Mouse (Mus musculus): ENCODE measurements around the gene Pdcd2. TPM values are rescaled to one million over a fixed set of nuclear protein-coding genes. Genes with fewer than 3 reads are reported as not detected.
A peak's percentile ranks its signal among the peaks of the same experiment; 100 is the strongest.

The Pdcd2 gene
- polyA plus RNA-seq, 1 experiment from 2014 or later, result 42.6 TPM

GRCm38 (mm10) chr17:15518186-15518585 is 8.9 kb downstream of the Pdcd2 start:
- no peak overlapping the region for H3K4me3 ChIP-seq (replicated peaks; ENCODE audit: low read length)
- no peak for ATAC-seq (ENCODE audit: insufficient read depth, low FRiP score)
- H3K36me3 ChIP-seq (ENCODE audit: control insufficient read depth, insufficient read depth, low read length), result peaks cover 30% of the 10 kb centered on the region
- no peaks in the 10 kb centered on the region for H3K4me1 ChIP-seq (ENCODE audit: control insufficient read depth, insufficient read depth, low read length)
- WGBS, result 91% methylated on average over 5 of the region's 5 CpGs
- no peaks in the 10 kb centered on the region for H3K9me3 ChIP-seq (replicated peaks; ENCODE audit: control insufficient read depth, low read length)
- no peak overlapping the region for H3K27ac ChIP-seq (ENCODE audit: low read length)
- no peak overlapping the region for H3K9ac ChIP-seq (ENCODE audit: low read length)
- no peaks in the 10 kb centered on the region for H3K27me3 ChIP-seq (ENCODE audit: control insufficient read depth, insufficient read depth, low read length)
- H3K4me2 ChIP-seq (ENCODE audit: low read depth, low read length), result no peak overlapping the region

GRCm38 (mm10) chr17:15517776-15518175 is 9.3 kb downstream of the Pdcd2 start:
- Histone ChIP-seq H3K4me3 (replicated peaks; ENCODE audit: low read length) (no peak overlapping the region), H3K27me3 (ENCODE audit: control insufficient read depth, insufficient read depth, low read length) (no peaks in the 10 kb centered on the region), H3K9me3 (replicated peaks; ENCODE audit: control insufficient read depth, low read length) (no peaks in the 10 kb centered on the region), H3K9ac (ENCODE audit: low read length) (no peak overlapping the region), H3K4me2 (ENCODE audit: low read depth, low read length) (no peak overlapping the region), H3K4me1 (ENCODE audit: control insufficient read depth, insufficient read depth, low read length) (no peaks in the 10 kb centered on the region), H3K27ac (ENCODE audit: low read length) (no peak overlapping the region), H3K36me3 (ENCODE audit: control insufficient read depth, insufficient read depth, low read length) (peaks cover 28% of the 10 kb centered on the region)
- no peak for ATAC-seq (ENCODE audit: insufficient read depth, low FRiP score)
- WGBS, result 70% methylated on average over 5 of the region's 5 CpGs

GRCm38 (mm10) chr17:15510694-15511093 is 16.4 kb downstream of the Pdcd2 start:
- H3K9ac ChIP-seq (ENCODE audit: low read length), result no peak overlapping the region
- WGBS, result 85% methylated on average over 2 of the region's 2 CpGs
- ATAC-seq (ENCODE audit: insufficient read depth, low FRiP score), result no peak
- peaks cover 60% of the 10 kb centered on the region for H3K36me3 ChIP-seq (ENCODE audit: control insufficient read depth, insufficient read depth, low read length)
- H3K4me1 ChIP-seq (ENCODE audit: control insufficient read depth, insufficient read depth, low read length), result no peaks in the 10 kb centered on the region
- H3K27me3 ChIP-seq (ENCODE audit: control insufficient read depth, insufficient read depth, low read length), result no peaks in the 10 kb centered on the region
- no peak overlapping the region for H3K27ac ChIP-seq (ENCODE audit: low read length)
- no peak overlapping the region for H3K4me2 ChIP-seq (ENCODE audit: low read depth, low read length)
- no peaks in the 10 kb centered on the region for H3K9me3 ChIP-seq (replicated peaks; ENCODE audit: control insufficient read depth, low read length)
- H3K4me3 ChIP-seq (replicated peaks; ENCODE audit: low read length), result no peak overlapping the region

- peak within 1 kb of the TSS; percentile 94 for H3K9ac ChIP-seq (ENCODE audit: low read length)
- peaks cover 8% of the 10 kb centered on the region; the same call in 1 of the 2 replicates for H3K36me3 ChIP-seq (ENCODE audit: control insufficient read depth, insufficient read depth, low read length)
- peaks cover 24% of the 10 kb centered on the region for H3K4me1 ChIP-seq (ENCODE audit: control insufficient read depth, insufficient read depth, low read length)
- peak; percentile 94 for ATAC-seq (ENCODE audit: insufficient read depth, low FRiP score)
- no peaks in the 10 kb centered on the region for H3K27me3 ChIP-seq (ENCODE audit: control insufficient read depth, insufficient read depth, low read length)
- H3K9me3 ChIP-seq (replicated peaks; ENCODE audit: control insufficient read depth, low read length), result no peaks in the 10 kb centered on the region
- H3K4me3 ChIP-seq (replicated peaks; ENCODE audit: low read length), result peak within 1 kb of the TSS; percentile 97
- H3K4me2 ChIP-seq (ENCODE audit: low read depth, low read length), result peak within 1 kb of the TSS; percentile 96
- H3K27ac ChIP-seq (ENCODE audit: low read length), result peak within 1 kb of the TSS; percentile 96
- under 1% methylated on average over 63 of the region's 63 CpGs for WGBS
Measured at GRCm38 (mm10) chr17:15499656-15500394, 27.3 kb downstream of the Pdcd2 start, which contains the start of the genes Psmb1 and Tbp. Gene Psmb1, minus strand, starts transcription at chr17:15499751. Gene Tbp, plus strand, starts transcription at chr17:15499888.

- Histone ChIP-seq H3K9ac (ENCODE audit: low read length) (peak overlapping the region; percentile 90), H3K27ac (ENCODE audit: low read length) (peak overlapping the region; percentile 96; the same call in 1 of the 2 replicates)
Measured at GRCm38 (mm10) chr17:15498753-15499113, 28.4 kb downstream of the Pdcd2 start.

GRCm38 (mm10) chr17:15497882-15498752 is 29.0 kb downstream of the Pdcd2 start:
- WGBS, result under 1% methylated on average over 50 of the region's 50 CpGs
- peak; percentile 93 for ATAC-seq (ENCODE audit: insufficient read depth, low FRiP score)

More at GRCm38 (mm10) chr17:15498753-15499113, 28.4 kb downstream of the Pdcd2 start:
- no peaks in the 10 kb centered on the region for H3K9me3 ChIP-seq (replicated peaks; ENCODE audit: control insufficient read depth, low read length)
- peak overlapping the region; percentile 97 for H3K4me3 ChIP-seq (replicated peaks; ENCODE audit: low read length)
- peak overlapping the region; percentile 96 for H3K4me2 ChIP-seq (ENCODE audit: low read depth, low read length)
- WGBS, result 40% methylated on average over 7 of the region's 7 CpGs
- no peaks in the 10 kb centered on the region for H3K27me3 ChIP-seq (ENCODE audit: control insufficient read depth, insufficient read depth, low read length)
- H3K4me1 ChIP-seq (ENCODE audit: control insufficient read depth, insufficient read depth, low read length), result peaks cover 24% of the 10 kb centered on the region
- no peak for ATAC-seq (ENCODE audit: insufficient read depth, low FRiP score)
- H3K36me3 ChIP-seq (ENCODE audit: control insufficient read depth, insufficient read depth, low read length), result 0 out of 2 replicates have a peak, but pooled peaks cover 3% of the 10 kb centered on the region

GRCm38 (mm10) chr17:15490542-15490941 is 36.6 kb downstream of the Pdcd2 start:
- Histone ChIP-seq H3K4me2 (ENCODE audit: low read depth, low read length) (no peak overlapping the region), H3K36me3 (ENCODE audit: control insufficient read depth, insufficient read depth, low read length) (peaks cover 27% of the 10 kb centered on the region), H3K9me3 (replicated peaks; ENCODE audit: control insufficient read depth, low read length) (no peaks in the 10 kb centered on the region), H3K4me1 (ENCODE audit: control insufficient read depth, insufficient read depth, low read length) (no peaks in the 10 kb centered on the region), H3K27me3 (ENCODE audit: control insufficient read depth, insufficient read depth, low read length) (no peaks in the 10 kb centered on the region), H3K27ac (ENCODE audit: low read length) (no peak overlapping the region), H3K4me3 (replicated peaks; ENCODE audit: low read length) (no peak overlapping the region), H3K9ac (ENCODE audit: low read length) (no peak overlapping the region)
- ATAC-seq (ENCODE audit: insufficient read depth, low FRiP score), result no peak
- WGBS, result 90% methylated on average over 7 of the region's 7 CpGs

More at GRCm38 (mm10) chr17:15497882-15498752, 29.0 kb downstream of the Pdcd2 start:
- peak overlapping the region; percentile 90 for H3K9ac ChIP-seq (ENCODE audit: low read length)
- peak overlapping the region; percentile 97 for H3K4me3 ChIP-seq (replicated peaks; ENCODE audit: low read length)
- no peaks in the 10 kb centered on the region for H3K27me3 ChIP-seq (ENCODE audit: control insufficient read depth, insufficient read depth, low read length)
- H3K9me3 ChIP-seq (replicated peaks; ENCODE audit: control insufficient read depth, low read length), result no peaks in the 10 kb centered on the region
- peak overlapping the region; percentile 96 for H3K27ac ChIP-seq (ENCODE audit: low read length)
- peak overlapping the region; percentile 96 for H3K4me2 ChIP-seq (ENCODE audit: low read depth, low read length)
- H3K36me3 ChIP-seq (ENCODE audit: control insufficient read depth, insufficient read depth, low read length), result peaks cover 5% of the 10 kb centered on the region
- peaks cover 24% of the 10 kb centered on the region for H3K4me1 ChIP-seq (ENCODE audit: control insufficient read depth, insufficient read depth, low read length)

- Histone ChIP-seq H3K36me3 (ENCODE audit: control insufficient read depth, insufficient read depth, low read length) (peaks cover 46% of the 10 kb centered on the region), H3K9ac (ENCODE audit: low read length) (no peak overlapping the region), H3K27ac (ENCODE audit: low read length) (no peak overlapping the region), H3K4me1 (ENCODE audit: control insufficient read depth, insufficient read depth, low read length) (no peaks in the 10 kb centered on the region), H3K4me3 (replicated peaks; ENCODE audit: low read length) (no peak overlapping the region), H3K9me3 (replicated peaks; ENCODE audit: control insufficient read depth, low read length) (no peaks in the 10 kb centered on the region), H3K4me2 (ENCODE audit: low read depth, low read length) (no peak overlapping the region), H3K27me3 (ENCODE audit: control insufficient read depth, insufficient read depth, low read length) (no peaks in the 10 kb centered on the region)
- 79% methylated on average over 4 of the region's 4 CpGs for WGBS
- ATAC-seq (ENCODE audit: insufficient read depth, low FRiP score), result no peak
Measured at GRCm38 (mm10) chr17:15472671-15473070, 54.4 kb downstream of the Pdcd2 start.
